Mouse (Mus musculus): ENCODE results near the gene Rsu1.

GRCm38 (mm10) chr2:13258606-13259005 lies 12.6 kb downstream of the Rsu1 start:
- TF ChIP-seq POLR2A (IDR thresholded peaks at IDR 0.05; ENCODE audit: insufficient read depth, low read length): no peak
- no peak for TF ChIP-seq CTCF (IDR thresholded peaks at IDR 0.05; ENCODE audit: low read depth, low read length)
- no peak for TF ChIP-seq EP300 (IDR thresholded peaks at IDR 0.05; ENCODE audit: insufficient read depth, low read depth, low read length)

Measured in ES-Bruce4 (cell line).